12 mouse cellular contexts compared by ENCODE assay signal in genomic region chr11:65135251-65135739, GRCm38 (mm10). TPM values are rescaled to one million over a fixed set of nuclear protein-coding genes. Genes with fewer than 3 reads are reported as not detected.
DNase-seq lines count a peak whose midpoint lies in the region.
"Had no signal": no experiment of that assay in that cellular context is flagged by ENCODE, and none has a peak within 500 bp of the region (broad histone marks: within the 10 kb centered on the region; RNA-seq: fewer than 3 reads in every experiment).

No protein-coding gene starts in this region.

- peak; percentile 25 to 58 for DNase-seq in adrenal gland, adult (ENCODE audit: inconsistent age in 2 of 2, low spot score in 1 of 2)
- DNase-seq in adrenal gland, adult 8-10 months, result no peak
- DNase-seq in layer of hippocampus, adult 18-20 months (ENCODE audit: low spot score in 2 of 2), result peak; percentile 46 to 48
- no peak for DNase-seq in layer of hippocampus, postnatal 25 days (ENCODE audit: extremely low spot score in 1 of 2, low spot score in 1 of 2)
- peak; percentile 73 to 74 for DNase-seq in cerebellum, postnatal 25 days
- peak; percentile 30 to 36 for DNase-seq in left cerebral cortex, postnatal 14 days (ENCODE audit: low spot score in 2 of 2)
- DNase-seq in spleen, postnatal 4 days (ENCODE audit: low spot score in 2 of 2), result no peak
- no peak for DNase-seq in embryo, embryonic 9.5 days (ENCODE audit: extremely low spot score)
- DNase-seq: adrenal gland, postnatal 14 days; kidney, adult 11 months; kidney, postnatal 4 days; lung, postnatal 14 days had no signal

- intact Hi-C loops in left cerebral cortex, postnatal 14 days (cut with DNase I), result no loop called here

RNA-seq across cellular contexts. Expression of gene 1700086D15Rik, which starts 24.4 kb away (rescaled TPM):
- total RNA-seq in adrenal gland, adult 8-10 months (2022), result 1 to 10 TPM in 1 of 4 experiments, under 1 TPM in 3; 0.35 to 1.9 (median 0.55) TPM
- total RNA-seq in layer of hippocampus, adult 18-20 months (2021), result 1 to 10 TPM; 1.2 to 2.0 TPM
- total RNA-seq in layer of hippocampus, postnatal 25 days (2021), result 1 to 10 TPM; 1.7 to 4.2 TPM
- 1 to 10 TPM; 2.3 to 3.3 TPM for total RNA-seq in left cerebral cortex, postnatal 14 days (2021)

RNA-seq across cellular contexts. Expression of gene Arhgap44, which starts 27.5 kb away (rescaled TPM):
- 10 to 100 TPM in 3 of 4 experiments, 1 to 10 TPM in 1; 9.4 to 20.1 (median 13.7) TPM for total RNA-seq in adrenal gland, adult 8-10 months (2022)
- total RNA-seq in layer of hippocampus, adult 18-20 months (2021), result 100 to 1,000 TPM; 117 to 126 TPM
- 100 to 1,000 TPM; 118 to 123 TPM for total RNA-seq in layer of hippocampus, postnatal 25 days (2021)
- 100 to 1,000 TPM; 155 TPM for total RNA-seq in left cerebral cortex, postnatal 14 days (2021)

Comparison
In these comparisons a context has a peak if more than half of its experiments do, and no peak if none do; other contexts are left out.
1. DNase-seq: peak in adrenal gland, adult (2 of 2), layer of hippocampus, adult 18-20 months (2 of 2), cerebellum, postnatal 25 days (2 of 2) and left cerebral cortex, postnatal 14 days (2 of 2); none in adrenal gland, adult 8-10 months (single experiment), layer of hippocampus, postnatal 25 days (0 of 2), spleen, postnatal 4 days (0 of 2) and embryo, embryonic 9.5 days (single experiment).
2. RNA of gene Arhgap44, which starts 27.5 kb away (total RNA-seq): 155 TPM in left cerebral cortex, postnatal 14 days, 117 to 126 TPM in layer of hippocampus, adult 18-20 months and 118 to 123 TPM in layer of hippocampus, postnatal 25 days; 9.4 to 20.1 TPM in adrenal gland, adult 8-10 months; every median in the first group is over 4 times any median in the second.